Mouse (Mus musculus) ES-Bruce4 (cell line): ENCODE results near the gene Acbd6.

Source experiments
- CTCF ChIP-seq: IDR thresholded peaks from one replicate; pipeline ENCODE4 v1.8.1; 2011; ENCODE audit warnings: low read depth, low read length
- EP300 ChIP-seq: IDR thresholded peaks from 2 replicates; pipeline ENCODE4 v1.6.1; 2011; ENCODE audit warnings: low read depth, low read length; ENCODE audit not compliant: insufficient read depth
- POLR2A ChIP-seq: IDR thresholded peaks from one replicate; pipeline ENCODE4 v1.8.1; 2011; ENCODE audit warnings: low read length; ENCODE audit not compliant: insufficient read depth

- TF ChIP-seq CTCF (no peak), POLR2A (no peak), EP300 (no peak)
Measured at GRCm38 (mm10) chr1:155527027-155527786, 30.7 kb upstream of the Acbd6 start.
